Mouse (Mus musculus): ENCODE results near the gene Apba1. TPM values are rescaled to one million over a fixed set of nuclear protein-coding genes. Genes with fewer than 3 reads are reported as not detected.

Gene Apba1
- polyA plus RNA-seq, 1 experiment from 2014 or later: 6.5 TPM

GRCm38 (mm10) chr19:23967156-23967555 lies 208.5 kb downstream of the Apba1 start:
- Histone ChIP-seq H3K27me3 (replicated peaks) (no peaks in the 10 kb centered on the region), H3K4me3 (no peak overlapping the region), H3K4me2 (replicated peaks) (no peak overlapping the region), H3K4me1 (no peaks in the 10 kb centered on the region), H3K36me3 (no peaks in the 10 kb centered on the region), H3K9ac (no peak overlapping the region), H3K27ac (no peak overlapping the region), H3K9me3 (no peaks in the 10 kb centered on the region)
- 80% methylated on average over 2 of the region's 2 CpGs for WGBS
- ATAC-seq (ENCODE audit: low FRiP score, low read depth): no peak

DNA sequence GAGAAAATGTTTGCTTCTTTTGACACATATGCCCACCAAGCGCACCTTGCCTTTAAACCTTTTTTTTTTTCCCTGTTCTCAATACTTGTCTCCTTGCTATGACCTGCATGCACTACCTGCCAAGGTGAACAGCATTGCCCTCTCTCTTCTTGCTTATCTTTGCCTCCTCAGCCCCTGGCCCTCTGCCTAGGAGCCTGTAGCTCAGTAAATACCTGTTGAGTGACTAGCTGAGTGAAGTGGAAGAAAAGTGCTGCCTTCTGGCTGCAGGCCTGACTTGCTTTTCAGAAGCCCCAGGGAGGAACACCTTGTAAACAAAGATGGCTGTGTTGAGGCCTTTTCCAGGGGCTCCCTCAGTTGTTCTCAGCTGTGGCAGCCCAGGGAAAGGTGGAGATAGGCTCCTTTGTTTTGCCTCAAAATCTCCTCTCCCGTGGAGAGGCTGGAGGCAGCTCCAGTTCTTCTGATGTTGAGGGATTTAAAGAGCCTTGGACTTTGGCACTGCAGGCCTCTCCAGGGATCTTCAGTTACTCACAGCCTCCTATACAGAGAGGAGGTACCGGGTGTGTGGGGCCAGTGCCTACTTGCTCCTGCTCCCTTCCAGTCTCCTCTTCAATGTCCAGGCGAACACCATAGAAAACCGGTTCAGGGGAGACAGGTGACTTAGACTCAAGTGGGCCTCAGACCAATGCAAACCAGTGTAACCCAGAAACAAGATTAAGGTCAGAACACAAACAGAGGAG lies 209.6 kb downstream of the Apba1 start:
- WGBS: 73% methylated on average over 5 of the region's 5 CpGs
- H3K9me3 ChIP-seq: no peaks in the 10 kb centered on the region
- no peak overlapping the region for H3K4me3 ChIP-seq
- no peak overlapping the region for H3K27ac ChIP-seq
- no peak for ATAC-seq (ENCODE audit: low FRiP score, low read depth)
- no peaks in the 10 kb centered on the region for H3K27me3 ChIP-seq (replicated peaks)
- H3K9ac ChIP-seq: no peak overlapping the region
- H3K4me1 ChIP-seq: no peaks in the 10 kb centered on the region; the same call in 1 of the 2 replicates
- H3K36me3 ChIP-seq: no peaks in the 10 kb centered on the region; the same call in 1 of the 2 replicates
- no peak overlapping the region for H3K4me2 ChIP-seq (replicated peaks)

DNA sequence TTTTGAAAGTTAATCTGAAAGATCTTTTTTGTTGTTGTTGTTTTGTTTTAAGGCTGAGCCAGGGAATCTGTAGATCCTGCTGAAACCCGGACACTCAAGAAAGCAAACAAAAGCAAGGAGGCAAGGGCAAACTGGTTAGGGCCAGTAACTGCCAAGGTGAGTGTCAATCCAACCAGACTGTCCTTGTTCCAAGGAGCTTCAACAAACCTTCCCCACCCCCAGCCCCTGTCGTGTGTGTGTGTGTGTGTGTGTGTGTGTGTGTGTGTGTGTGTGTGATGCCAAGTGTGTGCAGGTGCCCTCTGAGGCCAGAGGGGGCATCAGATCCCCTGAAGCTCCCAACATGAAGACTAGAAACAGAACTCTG lies 210.2 kb downstream of the Apba1 start:
- no peak overlapping the region for H3K4me3 ChIP-seq
- H3K36me3 ChIP-seq: no peaks in the 10 kb centered on the region; the same call in 1 of the 2 replicates
- no peak overlapping the region for H3K27ac ChIP-seq
- H3K9me3 ChIP-seq: no peaks in the 10 kb centered on the region
- ATAC-seq (ENCODE audit: low FRiP score, low read depth): no peak
- H3K4me2 ChIP-seq (replicated peaks): no peak overlapping the region
- 82% methylated on average over 2 of the region's 2 CpGs for WGBS
- no peak overlapping the region for H3K9ac ChIP-seq
- H3K27me3 ChIP-seq (replicated peaks): no peaks in the 10 kb centered on the region
- no peaks in the 10 kb centered on the region; the same call in 1 of the 2 replicates for H3K4me1 ChIP-seq

- WGBS: 97% methylated on average over 3 of the region's 3 CpGs
- H3K27me3 ChIP-seq (replicated peaks): no peaks in the 10 kb centered on the region
- no peak for ATAC-seq (ENCODE audit: low FRiP score, low read depth)
- no peak overlapping the region for H3K4me3 ChIP-seq
- no peaks in the 10 kb centered on the region; the same call in 1 of the 2 replicates for H3K36me3 ChIP-seq
- no peak overlapping the region for H3K4me2 ChIP-seq (replicated peaks)
- H3K4me1 ChIP-seq: no peaks in the 10 kb centered on the region; the same call in 1 of the 2 replicates
- H3K9me3 ChIP-seq: no peaks in the 10 kb centered on the region
- H3K9ac ChIP-seq: no peak overlapping the region
- H3K27ac ChIP-seq: no peak overlapping the region
Observed at GRCm38 (mm10) chr19:23970374-23970773, 211.7 kb downstream of the Apba1 start.

- 95% methylated on average over 7 of the region's 7 CpGs for WGBS
- Histone ChIP-seq H3K9ac (no peak overlapping the region), H3K4me3 (no peak overlapping the region), H3K9me3 (no peaks in the 10 kb centered on the region), H3K4me2 (replicated peaks) (no peak overlapping the region), H3K36me3 (no peaks in the 10 kb centered on the region; the same call in 1 of the 2 replicates), H3K27ac (no peak overlapping the region), H3K4me1 (no peaks in the 10 kb centered on the region; the same call in 1 of the 2 replicates), H3K27me3 (replicated peaks) (no peaks in the 10 kb centered on the region)
- no peak for ATAC-seq (ENCODE audit: low FRiP score, low read depth)
Observed at GRCm38 (mm10) chr19:23971391-23971790, 212.7 kb downstream of the Apba1 start.

DNA sequence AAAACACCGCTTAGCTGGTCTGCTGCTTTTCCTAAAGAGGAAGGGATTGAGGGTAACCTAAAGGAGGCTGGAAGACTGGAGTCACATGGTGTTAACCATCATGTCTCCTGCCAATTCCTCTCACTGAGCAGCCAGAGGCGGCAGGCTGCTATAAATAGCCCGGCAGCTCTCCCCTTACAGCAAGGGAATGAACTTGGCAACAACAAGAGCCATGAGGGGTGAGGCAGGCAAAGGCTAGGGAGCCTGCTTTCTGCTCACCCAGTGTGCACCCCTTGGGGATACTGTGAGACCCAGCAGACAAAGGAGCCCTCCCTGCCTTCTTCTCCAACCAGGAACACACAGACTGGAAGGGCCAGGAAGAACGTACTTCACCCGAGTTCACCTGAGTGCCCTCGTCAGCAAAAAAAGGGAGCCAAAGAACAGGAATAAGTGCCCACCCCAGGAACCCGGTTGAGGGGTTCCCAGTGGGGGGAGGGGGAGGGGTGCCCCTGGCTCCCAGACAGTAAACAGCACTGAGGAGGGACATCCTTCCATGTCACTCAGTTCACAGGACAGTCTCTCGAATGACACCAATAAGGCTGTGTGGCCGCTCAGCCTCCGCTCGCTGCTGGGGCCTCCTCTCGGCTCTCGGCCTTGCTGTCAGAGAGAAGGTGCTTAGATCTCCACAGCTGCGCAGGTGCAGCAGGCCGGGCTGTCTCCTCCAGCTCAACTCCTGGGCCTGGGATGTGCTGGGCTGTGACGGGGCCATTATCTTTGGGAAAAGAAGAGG lies 214.4 kb downstream of the Apba1 start:
- Histone ChIP-seq H3K4me2 (replicated peaks) (no peak overlapping the region), H3K27me3 (replicated peaks) (no peaks in the 10 kb centered on the region), H3K9ac (no peak overlapping the region), H3K27ac (no peak overlapping the region), H3K4me1 (no peaks in the 10 kb centered on the region; the same call in 1 of the 2 replicates), H3K4me3 (no peak overlapping the region), H3K9me3 (no peaks in the 10 kb centered on the region), H3K36me3 (no peaks in the 10 kb centered on the region; the same call in 1 of the 2 replicates)
- 65% methylated on average over 16 of the region's 16 CpGs for WGBS
- peak; percentile 17; the same call in 1 of the 2 replicates for ATAC-seq (ENCODE audit: low FRiP score, low read depth)

GRCm38 (mm10) chr19:23977901-23978443 lies 219.3 kb downstream of the Apba1 start:
- Histone ChIP-seq H3K9ac (no peak overlapping the region), H3K9me3 (no peaks in the 10 kb centered on the region), H3K27ac (no peak overlapping the region), H3K36me3 (no peaks in the 10 kb centered on the region), H3K27me3 (replicated peaks) (no peaks in the 10 kb centered on the region), H3K4me1 (no peaks in the 10 kb centered on the region; the same call in 1 of the 2 replicates), H3K4me2 (replicated peaks) (no peak overlapping the region), H3K4me3 (no peak overlapping the region)
- ATAC-seq (ENCODE audit: low FRiP score, low read depth): no peak
- 69% methylated on average over 6 of the region's 6 CpGs for WGBS

DNA sequence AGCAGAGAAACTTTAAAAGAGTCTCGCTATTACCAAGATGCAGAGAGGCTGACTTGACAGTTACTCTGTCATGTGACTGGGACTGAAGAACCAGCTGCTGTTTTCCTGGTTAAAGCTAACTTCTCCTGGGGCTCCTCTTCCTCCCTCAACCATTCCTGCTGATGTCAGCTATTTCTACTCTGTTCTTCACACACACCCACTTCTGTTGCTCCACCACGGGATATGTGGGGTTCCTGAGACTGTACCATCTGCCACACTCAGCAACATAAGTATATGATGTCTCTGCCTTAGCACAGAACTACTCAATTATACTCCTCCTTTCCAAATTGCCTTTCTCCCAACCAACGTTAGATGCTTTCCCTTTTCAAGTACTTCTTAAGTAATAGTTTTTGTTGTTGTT lies 221.9 kb downstream of the Apba1 start:
- no peak overlapping the region for H3K9ac ChIP-seq
- H3K27ac ChIP-seq: no peak overlapping the region
- no peak overlapping the region for H3K4me3 ChIP-seq
- no peaks in the 10 kb centered on the region for H3K36me3 ChIP-seq
- H3K9me3 ChIP-seq: no peaks in the 10 kb centered on the region
- no peak overlapping the region for H3K4me2 ChIP-seq (replicated peaks)
- ATAC-seq (ENCODE audit: low FRiP score, low read depth): no peak
- H3K4me1 ChIP-seq: no peaks in the 10 kb centered on the region
- WGBS: 79% methylated on average over 3 of the region's 3 CpGs
- H3K27me3 ChIP-seq (replicated peaks): no peaks in the 10 kb centered on the region

DNA sequence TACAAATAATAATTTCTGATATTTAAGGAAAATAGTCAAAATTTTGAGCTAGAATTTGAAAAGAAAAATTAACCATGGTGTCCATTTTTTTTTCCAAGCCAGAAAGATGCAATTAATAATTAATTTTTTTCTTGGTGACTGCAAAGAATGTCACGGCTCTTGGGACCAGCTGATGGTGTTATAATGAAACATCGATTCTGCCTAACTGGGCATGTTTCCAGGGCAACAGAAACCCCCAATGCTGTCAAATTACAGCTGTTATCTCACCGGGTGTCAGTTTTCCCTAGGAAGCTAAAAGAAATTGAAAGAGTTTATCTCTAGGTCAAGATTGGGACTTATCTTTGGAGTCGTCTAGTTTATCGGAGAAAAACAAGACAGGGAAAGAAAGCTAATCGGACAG lies 225.5 kb downstream of the Apba1 start:
- 78% methylated on average over 6 of the region's 6 CpGs for WGBS
- no peak overlapping the region for H3K9ac ChIP-seq
- H3K4me3 ChIP-seq: no peak overlapping the region
- H3K9me3 ChIP-seq: no peaks in the 10 kb centered on the region
- H3K4me1 ChIP-seq: no peaks in the 10 kb centered on the region
- H3K36me3 ChIP-seq: no peaks in the 10 kb centered on the region
- no peaks in the 10 kb centered on the region for H3K27me3 ChIP-seq (replicated peaks)
- H3K27ac ChIP-seq: no peak overlapping the region
- H3K4me2 ChIP-seq (replicated peaks): no peak overlapping the region
- ATAC-seq (ENCODE audit: low FRiP score, low read depth): no peak

GRCm38 (mm10) chr19:23987291-23987690 lies 228.6 kb downstream of the Apba1 start:
- no peak overlapping the region for H3K4me3 ChIP-seq
- no peaks in the 10 kb centered on the region for H3K4me1 ChIP-seq
- H3K27me3 ChIP-seq (replicated peaks): no peaks in the 10 kb centered on the region
- H3K36me3 ChIP-seq: no peaks in the 10 kb centered on the region
- 69% methylated on average over 2 of the region's 2 CpGs for WGBS
- no peak overlapping the region for H3K9ac ChIP-seq
- H3K9me3 ChIP-seq: no peaks in the 10 kb centered on the region
- H3K27ac ChIP-seq: no peak overlapping the region
- no peak for ATAC-seq (ENCODE audit: low FRiP score, low read depth)
- H3K4me2 ChIP-seq (replicated peaks): no peak overlapping the region

DNA sequence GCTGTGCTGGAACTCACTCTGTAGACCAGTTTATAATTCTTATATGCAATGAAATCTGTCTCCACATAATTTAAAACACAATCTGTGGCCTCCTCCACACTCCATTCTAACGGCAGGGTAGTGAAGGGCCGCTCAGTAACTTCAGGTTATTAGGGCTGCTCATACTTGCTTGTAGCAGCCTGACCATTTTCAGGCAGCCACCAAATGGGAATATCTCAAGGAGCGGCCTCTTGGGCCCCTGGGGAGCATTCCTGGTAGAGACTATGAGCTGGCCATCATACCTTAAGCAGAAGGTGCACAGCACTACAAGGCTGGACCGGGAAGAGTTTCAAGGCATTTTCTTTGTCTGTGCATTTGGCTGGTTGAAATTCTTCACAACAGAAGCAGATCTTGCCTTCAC lies 229.5 kb downstream of the Apba1 start:
- no peaks in the 10 kb centered on the region for H3K36me3 ChIP-seq
- no peak for ATAC-seq (ENCODE audit: low FRiP score, low read depth)
- WGBS: 82% methylated on average over 4 of the region's 4 CpGs

GRCm38 (mm10) chr19:23995766-23996399 lies 237.2 kb downstream of the Apba1 start:
- Histone ChIP-seq H3K4me1 (no peaks in the 10 kb centered on the region), H3K4me2 (replicated peaks) (no peak overlapping the region), H3K27ac (no peak overlapping the region), H3K4me3 (no peak overlapping the region), H3K36me3 (no peaks in the 10 kb centered on the region), H3K9me3 (no peaks in the 10 kb centered on the region), H3K9ac (no peak overlapping the region), H3K27me3 (replicated peaks) (no peaks in the 10 kb centered on the region)
- 88% methylated on average over 10 of the region's 10 CpGs for WGBS
- no peak for ATAC-seq (ENCODE audit: low FRiP score, low read depth)

More for the DNA sequence above, 229.5 kb downstream of the Apba1 start:
- no peak overlapping the region for H3K9ac ChIP-seq
- no peaks in the 10 kb centered on the region for H3K4me1 ChIP-seq
- H3K9me3 ChIP-seq: no peaks in the 10 kb centered on the region
- H3K4me3 ChIP-seq: no peak overlapping the region
- no peak overlapping the region for H3K27ac ChIP-seq
- no peak overlapping the region for H3K4me2 ChIP-seq (replicated peaks)
- no peaks in the 10 kb centered on the region for H3K27me3 ChIP-seq (replicated peaks)
